Mouse (Mus musculus): ENCODE measurements around the gene Msh4.
"Not testable (repeated sequence)": the region's sequence is repeated elsewhere in the genome, so short reads cannot be mapped to it uniquely, and the experiment has no call there.

The Msh4 gene

GRCm38 (mm10) chr3:153911882-153912440, 6.0 kb upstream of the Msh4 start:
- DNase-seq (ENCODE audit: extremely low read depth, low read depth, low spot score), result no peak

- DNase-seq (ENCODE audit: extremely low read depth, low read depth, low spot score), result no peak
Observed at GRCm38 (mm10) chr3:153911197-153911881, 5.4 kb upstream of the Msh4 start.

DNA sequence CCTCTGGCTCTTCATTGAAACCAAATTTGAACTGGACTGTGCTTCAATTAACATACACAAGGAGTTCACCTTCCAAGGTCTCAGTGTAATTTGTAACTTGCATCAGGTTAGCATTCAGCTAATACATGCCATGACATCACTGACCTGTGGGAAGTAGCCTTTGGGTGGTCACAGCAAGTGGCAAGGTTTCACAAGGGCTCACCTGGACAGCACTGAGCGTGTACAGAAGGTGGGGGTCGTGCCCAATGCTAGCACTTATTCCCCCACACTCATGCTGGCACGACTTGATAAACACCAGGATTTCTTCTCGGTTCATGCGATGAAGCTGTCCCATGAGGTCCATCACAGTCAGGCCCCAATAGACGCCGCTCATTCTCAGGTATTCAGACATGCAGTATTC, 4.6 kb upstream of the Msh4 start:
- no peak for DNase-seq (ENCODE audit: extremely low read depth, low read depth, low spot score)

DNA sequence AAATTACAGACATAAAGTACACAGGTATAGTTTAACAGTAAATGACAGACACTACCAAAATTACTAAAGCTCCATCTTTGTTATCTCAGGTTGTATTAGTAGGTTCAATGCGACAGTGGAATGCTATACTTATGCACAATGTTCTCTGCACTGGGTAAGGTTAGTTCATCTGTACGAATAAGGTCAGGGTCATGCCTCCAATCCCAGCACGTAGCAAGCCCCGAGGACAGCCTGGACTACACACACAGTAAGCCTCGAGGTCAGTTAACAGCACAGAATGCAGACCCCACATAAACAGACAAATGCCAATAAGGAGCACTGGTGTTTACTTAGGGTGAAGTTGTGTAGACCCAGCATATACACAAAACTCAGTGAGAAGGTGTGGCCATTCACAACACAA, 3.0 kb upstream of the Msh4 start:
- no peak for DNase-seq (ENCODE audit: extremely low read depth, low read depth, low spot score)

DNA sequence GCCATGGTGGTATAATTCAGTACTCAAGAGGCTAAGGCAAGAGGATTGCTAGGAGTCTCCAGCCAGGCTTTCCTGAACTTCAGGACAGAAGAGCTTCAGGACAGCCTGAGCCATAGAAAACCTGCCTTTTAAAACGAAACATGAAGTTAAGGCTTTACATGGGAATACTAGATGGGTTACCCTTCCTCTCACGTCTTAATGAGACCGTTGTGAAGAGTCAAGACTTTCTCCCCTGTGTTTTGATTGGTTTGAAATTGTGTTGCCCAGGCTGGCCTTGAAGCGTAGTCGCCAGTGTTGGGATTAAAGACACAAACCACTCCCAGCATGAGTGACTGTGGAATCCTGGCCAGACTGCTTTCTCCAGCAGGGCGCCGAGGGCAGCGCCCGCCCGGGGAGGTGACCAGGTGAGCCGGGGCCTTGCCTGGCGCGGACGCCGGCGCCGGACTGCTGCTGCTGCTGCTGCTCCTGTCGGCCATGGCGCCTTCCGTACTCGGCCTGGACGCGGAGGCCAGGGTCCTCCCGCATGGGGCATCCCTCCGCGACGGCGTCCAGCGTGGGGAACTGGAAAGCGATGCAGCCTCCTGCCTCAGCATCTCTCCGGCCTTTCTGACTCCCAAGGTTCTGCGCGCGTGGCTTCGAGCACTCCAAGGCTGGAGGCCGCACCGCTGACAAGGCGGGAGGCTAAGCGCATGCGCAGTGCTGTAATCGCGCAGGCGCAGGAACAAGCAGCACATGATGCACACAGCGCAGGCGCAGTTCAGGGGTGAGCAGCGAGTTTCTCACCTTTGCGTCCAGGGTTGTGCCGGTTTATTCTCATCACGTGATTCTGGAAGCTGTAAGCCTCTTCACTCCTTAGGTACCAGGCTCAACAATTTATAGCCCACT, 445 bp downstream of the Msh4 start:
- no peak for DNase-seq (ENCODE audit: extremely low read depth, low read depth, low spot score)

DNA sequence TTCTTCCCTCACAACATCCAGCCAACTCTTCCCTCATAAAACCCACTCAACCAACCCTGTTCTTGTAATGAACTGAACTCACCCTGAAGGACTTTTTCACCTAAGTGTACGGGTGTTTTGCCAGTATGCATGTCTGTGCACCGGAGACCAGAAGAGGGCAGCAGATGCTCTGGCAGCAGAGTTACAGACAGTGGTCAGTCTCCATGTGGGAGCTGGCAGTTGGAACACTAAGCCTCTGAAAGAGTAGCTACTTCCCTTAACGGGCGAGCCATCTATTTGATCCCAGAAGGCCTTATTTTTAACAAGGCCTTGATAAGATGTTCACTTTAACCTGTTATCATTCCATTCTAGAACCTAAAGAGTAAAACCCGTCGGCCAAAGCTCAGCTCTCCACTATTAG, 1.4 kb downstream of the Msh4 start:
- DNase-seq (ENCODE audit: extremely low read depth, low read depth, low spot score), result no peak

DNA sequence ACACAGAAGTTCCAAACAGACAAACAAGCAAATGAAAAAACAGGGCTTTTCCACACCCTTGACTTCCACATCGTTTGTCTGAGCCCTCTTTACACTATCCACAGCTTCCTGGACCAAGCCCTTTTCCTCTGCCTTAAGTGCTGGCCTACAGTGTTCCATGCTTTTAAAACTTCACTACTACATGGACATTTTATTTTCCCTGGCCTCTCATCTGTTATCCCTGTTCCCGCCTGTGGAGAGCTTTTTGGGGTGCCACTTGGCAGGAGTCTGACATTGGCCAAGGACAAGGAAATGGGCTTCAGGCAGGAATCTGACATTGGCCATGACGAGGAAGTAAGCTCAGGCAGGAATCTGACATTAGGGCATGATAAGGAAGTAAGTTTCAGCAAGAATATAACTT, 3.3 kb downstream of the Msh4 start:
- no peak for DNase-seq (ENCODE audit: extremely low read depth, low read depth, low spot score)

DNA sequence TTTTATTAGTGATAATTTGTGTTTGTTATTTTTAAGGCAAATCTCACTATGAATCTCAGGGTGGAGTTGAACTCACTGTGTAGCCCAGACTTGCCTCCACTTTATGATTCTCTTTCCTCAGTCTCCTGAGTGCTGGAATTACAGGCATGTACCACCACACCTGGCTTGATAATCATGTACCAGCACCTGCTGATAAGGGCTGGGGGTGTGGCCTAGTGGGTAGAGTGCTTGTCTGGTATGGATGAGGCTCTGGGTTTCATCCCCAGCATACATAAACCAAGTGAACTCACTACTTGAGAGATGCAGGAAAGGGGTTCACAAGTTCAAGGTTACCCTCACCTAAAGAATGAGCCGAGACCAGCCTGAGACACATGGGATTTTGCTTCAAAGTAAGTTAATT, 4.0 kb downstream of the Msh4 start:
- no peak for DNase-seq (ENCODE audit: extremely low read depth, low read depth, low spot score)

- no peak for DNase-seq (ENCODE audit: extremely low read depth, low read depth, low spot score)
Observed at GRCm38 (mm10) chr3:153897216-153897615, 8.7 kb downstream of the Msh4 start.

- no peak for DNase-seq (ENCODE audit: extremely low read depth, low read depth, low spot score)
Observed at GRCm38 (mm10) chr3:153895454-153895853, 10.5 kb downstream of the Msh4 start.

- DNase-seq (ENCODE audit: extremely low read depth, low read depth, low spot score), result no peak
Observed at GRCm38 (mm10) chr3:153889188-153889781, 16.7 kb downstream of the Msh4 start.

DNA sequence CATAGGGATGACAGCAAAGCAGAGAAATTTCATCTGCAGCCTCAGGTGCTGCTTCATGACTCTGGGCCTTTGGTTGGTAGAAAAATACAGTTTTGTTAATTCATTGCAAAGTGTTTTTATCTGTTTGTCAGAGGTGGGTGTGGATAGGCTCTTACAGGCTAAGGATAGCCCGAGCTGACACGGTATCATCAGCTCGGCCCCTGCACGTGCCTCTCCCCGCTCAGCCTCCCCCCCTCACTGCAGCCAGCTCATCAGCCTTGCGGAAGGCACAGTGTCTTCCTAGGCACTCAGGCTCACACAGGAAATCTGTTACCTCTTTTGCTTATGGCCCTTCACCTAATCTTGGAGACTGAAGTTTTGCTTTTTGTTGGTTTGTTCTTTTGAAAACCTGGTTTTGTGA, 17.8 kb downstream of the Msh4 start:
- DNase-seq (ENCODE audit: extremely low read depth, low read depth, low spot score), result no peak

DNA sequence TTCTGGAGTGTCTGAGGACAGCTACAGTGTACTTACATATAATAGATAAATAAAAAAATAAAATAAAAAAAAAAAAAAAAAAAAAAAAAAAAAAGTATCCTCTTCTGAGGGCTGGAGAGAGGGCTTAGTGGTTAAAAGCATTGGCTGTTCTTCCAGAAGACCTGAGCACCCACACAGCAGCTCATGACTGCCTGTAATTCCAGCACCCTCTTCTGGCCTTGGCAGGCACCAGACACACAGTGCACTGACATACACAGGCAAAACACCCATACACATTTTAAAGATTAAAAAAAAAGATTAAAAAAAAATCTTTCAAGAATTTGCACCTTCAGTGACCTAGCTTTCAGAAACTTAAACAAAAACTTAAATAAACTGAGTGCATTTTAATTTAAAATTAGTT, 19.6 kb downstream of the Msh4 start:
- no peak for DNase-seq (ENCODE audit: extremely low read depth, low read depth, low spot score)

DNA sequence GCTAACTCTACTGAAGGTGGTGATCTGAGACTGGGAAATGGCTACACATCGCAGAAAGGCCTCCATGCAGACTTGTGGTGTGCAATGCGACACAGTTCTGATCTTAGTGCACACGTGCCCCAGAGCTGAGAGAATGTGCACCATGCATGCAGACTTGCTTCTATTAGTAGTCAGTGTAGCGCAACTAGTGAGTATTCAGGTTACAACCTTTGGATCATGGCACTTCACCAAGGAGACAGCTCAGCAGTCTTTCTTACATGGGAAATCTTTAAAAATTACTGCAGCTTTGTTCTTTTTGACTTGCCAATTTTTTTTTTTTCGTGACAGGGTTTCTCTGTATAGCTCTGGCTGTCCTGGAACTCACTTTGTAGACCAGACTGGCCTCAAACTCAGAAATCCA, 34.5 kb downstream of the Msh4 start:
- DNase-seq (ENCODE audit: extremely low read depth, low read depth, low spot score), result no peak

- no peak for DNase-seq (ENCODE audit: extremely low read depth, low read depth, low spot score)
Observed at GRCm38 (mm10) chr3:153867149-153868136, 38.5 kb downstream of the Msh4 start.

- DNase-seq (ENCODE audit: extremely low read depth, low read depth, low spot score), result no peak
Observed at GRCm38 (mm10) chr3:153864636-153865429, 41.1 kb downstream of the Msh4 start.

- DNase-seq (ENCODE audit: extremely low read depth, low read depth, low spot score), result no peak
Observed at GRCm38 (mm10) chr3:153863816-153864215, 42.1 kb downstream of the Msh4 start.

GRCm38 (mm10) chr3:153860392-153860791, 45.5 kb downstream of the Msh4 start:
- DNase-seq (ENCODE audit: extremely low read depth, low read depth, low spot score), result not testable (repeated sequence)

GRCm38 (mm10) chr3:153858350-153859001, 47.5 kb downstream of the Msh4 start:
- no peak for DNase-seq (ENCODE audit: extremely low read depth, low read depth, low spot score)
